Mouse (Mus musculus) left cerebral cortex, postnatal 4 days (tissue): ENCODE measurements at regions not wholly inside any gene's neighbourhood (a gene's known extent, or its start where the extent isn't known, plus 50 kb on each side); places are given as distances from the start of the nearest gene placed in this dataset.
"Not testable (repeated sequence)": the region's sequence is repeated elsewhere in the genome, so short reads cannot be mapped to it uniquely, and the experiment has no call there.

Experiments
- DNase-seq: peaks from one replicate; pipeline ENCODE4 v3.0.0-alpha.2; 2022
- intact Hi-C: fragments of 180-260 bp; cut with DNase I; formaldehyde crosslinking; loops from one replicate; pipeline ENCODE4 v1.15.1; 2025

GRCm38 (mm10) chr8:30063148-30063547 is 2615.7 kb downstream of the Poteg start:
- intact Hi-C loops: no loop called here
- DNase-seq: no peak

- DNase-seq: no peak
- intact Hi-C loops: no loop called here
These were observed 2630.3 kb downstream of the Poteg start for GRCm38 (mm10) chr8:30077726-30078125.

GRCm38 (mm10) chr8:30127766-30128165 is 2680.3 kb downstream of the Poteg start:
- intact Hi-C loops: no loop called here
- no peak for DNase-seq

GRCm38 (mm10) chr8:30134999-30135398 is 2687.5 kb downstream of the Poteg start:
- intact Hi-C loops: no loop called here

GRCm38 (mm10) chr8:30151181-30151844 is 2703.8 kb downstream of the Poteg start:
- intact Hi-C loops: no loop called here
- DNase-seq: peak; percentile 23

More at GRCm38 (mm10) chr8:30134999-30135398, 2687.5 kb downstream of the Poteg start:
- DNase-seq: no peak

GRCm38 (mm10) chr8:30152921-30153320 is 2705.5 kb downstream of the Poteg start:
- no peak for DNase-seq
- intact Hi-C loops: no loop called here

- DNase-seq: no peak
- intact Hi-C loops: no loop called here
These were observed 2724.4 kb downstream of the Poteg start for GRCm38 (mm10) chr8:30171881-30172280.

GRCm38 (mm10) chr8:30202746-30203145 is 2755.3 kb downstream of the Poteg start:
- DNase-seq, intact Hi-C loops: not testable (repeated sequence)

GRCm38 (mm10) chr8:30227354-30227753 is 2779.9 kb downstream of the Poteg start:
- DNase-seq: peak; percentile 85

GRCm38 (mm10) chr8:30233266-30233665 is 2785.8 kb downstream of the Poteg start:
- intact Hi-C loops: no loop called here
- no peak for DNase-seq

More at GRCm38 (mm10) chr8:30227354-30227753, 2779.9 kb downstream of the Poteg start:
- intact Hi-C loops: no loop called here

GRCm38 (mm10) chr8:30251797-30252196 is 2804.3 kb downstream of the Poteg start:
- DNase-seq: no peak
- intact Hi-C loops: no loop called here

GRCm38 (mm10) chr8:30269949-30270910 is 2822.8 kb downstream of the Poteg start:
- DNase-seq: no peak
- intact Hi-C loops: no loop called here

GRCm38 (mm10) chr8:30289169-30289568 is 2841.7 kb downstream of the Poteg start:
- no peak for DNase-seq
- intact Hi-C loops: no loop called here

- DNase-seq: no peak
- intact Hi-C loops: no loop called here
These were observed 2883.7 kb downstream of the Poteg start for GRCm38 (mm10) chr8:30331201-30331600.

- DNase-seq: no peak
- intact Hi-C loops: no loop called here
These were observed 2885.9 kb downstream of the Poteg start for GRCm38 (mm10) chr8:30333352-30333751.

- DNase-seq: no peak
- intact Hi-C loops: no loop called here
These were observed 2912.0 kb downstream of the Poteg start for GRCm38 (mm10) chr8:30359464-30359863.

GRCm38 (mm10) chr8:30365721-30366120 is 2918.3 kb downstream of the Poteg start:
- DNase-seq: no peak
- intact Hi-C loops: no loop called here

- intact Hi-C loops: no loop called here
These were observed 2944.5 kb downstream of the Poteg start for GRCm38 (mm10) chr8:30391936-30392335.

GRCm38 (mm10) chr8:30439423-30439822 is 2989.1 kb upstream of the 5930422O12Rik start:
- DNase-seq: no peak
- intact Hi-C loops: no loop called here

More at GRCm38 (mm10) chr8:30391936-30392335, 2944.5 kb downstream of the Poteg start:
- DNase-seq: peak; percentile 26

- intact Hi-C loops: no loop called here
- peak; percentile 31 for DNase-seq
These were observed 2986.7 kb upstream of the 5930422O12Rik start for GRCm38 (mm10) chr8:30441821-30442220.

- no peak for DNase-seq
- intact Hi-C loops: no loop called here
These were observed 2984.6 kb upstream of the 5930422O12Rik start for GRCm38 (mm10) chr8:30443874-30444273.

- DNase-seq: no peak
- intact Hi-C loops: no loop called here
These were observed 2984.2 kb upstream of the 5930422O12Rik start for GRCm38 (mm10) chr8:30444274-30444673.
